Mouse (Mus musculus): ENCODE data around the gene Pcbd2. TPM values are rescaled to one million over a fixed set of nuclear protein-coding genes. Genes with fewer than 3 reads are reported as not detected.

Gene Pcbd2
- 16.5 and 19.7 TPM in 2 replicates for polyA plus RNA-seq (2014; fragmentation: Nextera tagmentation; extraction: Ambion mirVana)

GRCm38 (mm10) chr13:55727120-55727838, at the start of gene Pcbd2:
Gene Pcbd2, plus strand, starts transcription at chr13:55727368.
- Histone ChIP-seq H3K9me3 (replicated peaks; ENCODE audit: control insufficient read depth, low read length) (no peaks in the 10 kb centered on the region), H3K27me3 (replicated peaks; ENCODE audit: control insufficient read depth, insufficient read depth, low read length) (no peaks in the 10 kb centered on the region), H3K4me1 (ENCODE audit: control insufficient read depth, insufficient read depth, low read length) (peaks cover 4% of the 10 kb centered on the region; the same call in 1 of the 2 replicates), H3K36me3 (ENCODE audit: control insufficient read depth, insufficient read depth, low read length) (peaks cover 37% of the 10 kb centered on the region), H3K4me3 (ENCODE audit: low read depth, low read length) (peak within 1 kb of the TSS; percentile 53), H3K4me2 (ENCODE audit: low read length) (peak within 1 kb of the TSS; percentile 62), H3K27ac (ENCODE audit: low read depth, low read length) (peak within 1 kb of the TSS; percentile 95), H3K9ac (ENCODE audit: low read length) (peak within 1 kb of the TSS; percentile 68)
- WGBS = under 1% methylated on average over 67 of the region's 73 CpGs
- DNase-seq (ENCODE audit: low spot score) (peak; percentile 87), ATAC-seq (peak; percentile 93)

DNA sequence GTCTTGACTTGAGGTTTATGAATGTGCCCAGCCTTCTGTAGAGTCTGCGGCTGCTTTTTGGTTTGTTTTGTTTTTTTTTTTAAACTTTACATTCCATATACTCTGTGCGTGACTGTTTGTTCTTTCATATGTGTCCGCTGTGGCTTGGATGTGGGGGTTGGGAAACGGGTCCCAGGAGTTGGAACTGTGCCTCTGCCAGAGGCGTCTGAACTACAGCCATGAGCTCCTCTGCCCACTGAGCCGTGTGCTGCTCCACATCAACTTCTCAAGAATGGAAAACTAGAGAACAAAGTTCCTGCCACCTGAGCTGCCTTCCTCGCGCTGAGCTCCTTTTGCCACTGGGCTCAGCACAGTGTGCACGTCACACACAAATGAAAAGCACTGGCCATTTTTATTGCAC, 45.0 kb upstream of the Pcbd2 start:
- H3K4me1 ChIP-seq (ENCODE audit: control insufficient read depth, insufficient read depth, low read length) = no peaks in the 10 kb centered on the region
- no peaks in the 10 kb centered on the region for H3K9me3 ChIP-seq (replicated peaks; ENCODE audit: control insufficient read depth, low read length)
- WGBS = 81% methylated on average over 9 of the region's 9 CpGs
- no peak overlapping the region for H3K27ac ChIP-seq (ENCODE audit: low read depth, low read length)
- H3K4me2 ChIP-seq (ENCODE audit: low read length) = no peak overlapping the region
- H3K27me3 ChIP-seq (replicated peaks; ENCODE audit: control insufficient read depth, insufficient read depth, low read length) = no peaks in the 10 kb centered on the region
- no peak for DNase-seq (ENCODE audit: low spot score)
- H3K36me3 ChIP-seq (ENCODE audit: control insufficient read depth, insufficient read depth, low read length) = peaks cover 47% of the 10 kb centered on the region
- no peak overlapping the region for H3K9ac ChIP-seq (ENCODE audit: low read length)
- ATAC-seq = no peak
- no peak overlapping the region for H3K4me3 ChIP-seq (ENCODE audit: low read depth, low read length)

GRCm38 (mm10) chr13:55683581-55683980, 43.6 kb upstream of the Pcbd2 start:
- Histone ChIP-seq H3K9ac (ENCODE audit: low read length) (no peak overlapping the region), H3K36me3 (ENCODE audit: control insufficient read depth, insufficient read depth, low read length) (peaks cover 33% of the 10 kb centered on the region), H3K4me3 (ENCODE audit: low read depth, low read length) (no peak overlapping the region), H3K27ac (ENCODE audit: low read depth, low read length) (no peak overlapping the region), H3K4me2 (ENCODE audit: low read length) (no peak overlapping the region), H3K9me3 (replicated peaks; ENCODE audit: control insufficient read depth, low read length) (no peaks in the 10 kb centered on the region), H3K27me3 (replicated peaks; ENCODE audit: control insufficient read depth, insufficient read depth, low read length) (no peaks in the 10 kb centered on the region), H3K4me1 (ENCODE audit: control insufficient read depth, insufficient read depth, low read length) (no peaks in the 10 kb centered on the region)
- ATAC-seq = no peak
- no peak for DNase-seq (ENCODE audit: low spot score)
- 92% methylated on average over 3 of the region's 3 CpGs for WGBS

DNA sequence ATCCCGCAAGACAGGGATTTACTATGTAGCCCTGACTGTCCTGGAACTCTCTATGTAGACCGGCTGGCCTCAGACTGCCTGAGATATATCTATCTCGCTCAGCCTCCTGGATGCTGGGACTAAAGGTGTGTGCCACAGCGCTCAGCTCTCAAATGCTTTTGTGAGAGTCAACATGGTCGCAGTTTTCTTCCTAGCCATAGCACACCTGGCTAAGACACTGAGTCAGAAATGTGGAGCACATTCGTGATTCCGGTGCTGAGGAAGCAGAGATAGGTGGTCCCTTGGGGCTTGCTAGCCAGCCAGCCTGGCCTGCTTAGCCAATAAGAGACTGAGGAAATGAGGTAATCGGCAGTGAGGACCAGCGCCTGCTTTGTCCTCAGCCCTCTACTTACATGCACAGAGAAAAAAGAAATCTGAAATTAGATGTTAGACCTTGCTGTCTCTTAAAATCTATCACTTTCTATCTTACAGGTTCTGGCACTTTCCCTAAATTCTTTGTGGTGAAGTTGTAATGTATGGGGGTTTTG, 41.0 kb upstream of the Pcbd2 start:
- ATAC-seq (no peak), DNase-seq (ENCODE audit: low spot score) (peak; percentile 31)
- no peaks in the 10 kb centered on the region for H3K9me3 ChIP-seq (replicated peaks; ENCODE audit: control insufficient read depth, low read length)
- peaks cover 7% of the 10 kb centered on the region for H3K36me3 ChIP-seq (ENCODE audit: control insufficient read depth, insufficient read depth, low read length)
- no peaks in the 10 kb centered on the region for H3K27me3 ChIP-seq (replicated peaks; ENCODE audit: control insufficient read depth, insufficient read depth, low read length)
- no peak overlapping the region for H3K4me3 ChIP-seq (ENCODE audit: low read depth, low read length)
- no peak overlapping the region for H3K27ac ChIP-seq (ENCODE audit: low read depth, low read length)
- no peak overlapping the region for H3K4me2 ChIP-seq (ENCODE audit: low read length)
- WGBS = 80% methylated on average over 9 of the region's 9 CpGs
- no peak overlapping the region; the same call in 1 of the 2 replicates for H3K9ac ChIP-seq (ENCODE audit: low read length)
- no peaks in the 10 kb centered on the region for H3K4me1 ChIP-seq (ENCODE audit: control insufficient read depth, insufficient read depth, low read length)

GRCm38 (mm10) chr13:55687927-55688602, 39.1 kb upstream of the Pcbd2 start:
- WGBS = 20% methylated on average over 4 of the region's 4 CpGs
- no peaks in the 10 kb centered on the region for H3K9me3 ChIP-seq (replicated peaks; ENCODE audit: control insufficient read depth, low read length)
- no peaks in the 10 kb centered on the region for H3K4me1 ChIP-seq (ENCODE audit: control insufficient read depth, insufficient read depth, low read length)
- H3K9ac ChIP-seq (ENCODE audit: low read length) = no peak overlapping the region
- no peak for DNase-seq (ENCODE audit: low spot score)
- H3K4me2 ChIP-seq (ENCODE audit: low read length) = no peak overlapping the region
- no peaks in the 10 kb centered on the region for H3K36me3 ChIP-seq (ENCODE audit: control insufficient read depth, insufficient read depth, low read length)
- no peak overlapping the region for H3K27ac ChIP-seq (ENCODE audit: low read depth, low read length)
- ATAC-seq = no peak
- H3K27me3 ChIP-seq (replicated peaks; ENCODE audit: control insufficient read depth, insufficient read depth, low read length) = no peaks in the 10 kb centered on the region
- H3K4me3 ChIP-seq (ENCODE audit: low read depth, low read length) = no peak overlapping the region

GRCm38 (mm10) chr13:55692535-55693242, 34.5 kb upstream of the Pcbd2 start, which contains the start of gene B230219D22Rik:
Gene B230219D22Rik, plus strand, starts transcription at chr13:55693124.
- no peaks in the 10 kb centered on the region for H3K36me3 ChIP-seq (ENCODE audit: control insufficient read depth, insufficient read depth, low read length)
- peaks cover 15% of the 10 kb centered on the region for H3K4me1 ChIP-seq (ENCODE audit: control insufficient read depth, insufficient read depth, low read length)
- ATAC-seq (peak; percentile 99), DNase-seq (ENCODE audit: low spot score) (peak; percentile 96)
- H3K27ac ChIP-seq (ENCODE audit: low read depth, low read length) = peak within 1 kb of the TSS; percentile 97
- peak within 1 kb of the TSS; percentile 98 for H3K4me3 ChIP-seq (ENCODE audit: low read depth, low read length)
- H3K27me3 ChIP-seq (replicated peaks; ENCODE audit: control insufficient read depth, insufficient read depth, low read length) = no peaks in the 10 kb centered on the region
- peak within 1 kb of the TSS; percentile 59 for H3K4me2 ChIP-seq (ENCODE audit: low read length)
- peak within 1 kb of the TSS; percentile 99 for H3K9ac ChIP-seq (ENCODE audit: low read length)
- WGBS = 3% methylated on average over 45 of the region's 51 CpGs
- H3K9me3 ChIP-seq (replicated peaks; ENCODE audit: control insufficient read depth, low read length) = no peaks in the 10 kb centered on the region

DNA sequence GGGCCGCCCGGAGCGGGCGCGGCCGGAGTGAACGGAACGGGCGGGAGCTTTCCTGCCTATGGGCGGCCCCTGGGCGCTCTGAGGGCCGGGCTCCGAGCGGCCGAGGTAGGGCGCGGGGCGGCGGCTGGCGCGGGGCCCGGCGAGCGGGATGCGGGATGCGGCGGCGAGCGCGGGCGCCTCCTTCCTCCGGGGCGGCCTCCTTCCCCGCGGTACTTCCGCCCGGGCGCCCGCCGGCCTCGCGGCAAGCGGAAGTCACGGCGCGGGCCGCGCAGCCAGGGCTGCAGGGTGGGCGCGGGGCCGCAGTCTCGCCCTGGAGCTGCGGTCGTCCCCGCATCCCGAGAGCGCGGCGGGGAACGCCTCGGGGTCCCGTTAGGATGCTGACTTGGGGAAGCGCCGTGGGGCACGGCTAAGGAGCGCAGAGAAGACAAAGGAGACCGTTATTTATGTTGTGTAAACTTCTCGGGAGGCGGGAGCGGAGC, 33.9 kb upstream of the Pcbd2 start:
- no peaks in the 10 kb centered on the region for H3K27me3 ChIP-seq (replicated peaks; ENCODE audit: control insufficient read depth, insufficient read depth, low read length)
- 0 out of 2 replicates have a peak, but pooled peaks cover under 1% of the 10 kb centered on the region for H3K36me3 ChIP-seq (ENCODE audit: control insufficient read depth, insufficient read depth, low read length)
- DNase-seq (ENCODE audit: low spot score) = no peak
- H3K4me1 ChIP-seq (ENCODE audit: control insufficient read depth, insufficient read depth, low read length) = peaks cover 15% of the 10 kb centered on the region
- H3K4me3 ChIP-seq (ENCODE audit: low read depth, low read length) = peak overlapping the region; percentile 98
- peak; percentile 70 for ATAC-seq
- WGBS = under 1% methylated on average over 51 of the region's 70 CpGs
- peak overlapping the region; percentile 59 for H3K4me2 ChIP-seq (ENCODE audit: low read length)
- H3K9ac ChIP-seq (ENCODE audit: low read length) = peak overlapping the region; percentile 99
- peak overlapping the region; percentile 97 for H3K27ac ChIP-seq (ENCODE audit: low read depth, low read length)
- H3K9me3 ChIP-seq (replicated peaks; ENCODE audit: control insufficient read depth, low read length) = no peaks in the 10 kb centered on the region

DNA sequence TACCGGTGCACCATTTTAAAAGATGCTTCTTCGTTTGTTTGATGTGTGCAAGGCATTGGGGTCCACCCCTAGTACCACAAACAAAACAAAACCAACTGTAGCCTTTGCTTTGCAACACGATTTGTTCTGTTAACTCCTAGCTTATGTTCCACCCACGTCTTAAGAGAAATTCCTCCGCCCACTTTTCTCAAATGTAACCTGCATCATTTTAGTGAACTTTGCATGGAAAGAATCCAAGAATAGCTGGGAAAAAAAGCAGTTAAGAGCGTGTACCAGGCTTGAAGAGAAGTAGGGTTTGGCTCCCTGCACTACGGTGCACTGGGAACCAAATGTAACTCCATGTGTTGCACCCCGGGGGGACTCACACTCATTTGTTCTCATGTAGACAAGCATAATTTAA, 33.1 kb upstream of the Pcbd2 start:
- no peak for ATAC-seq
- H3K36me3 ChIP-seq (ENCODE audit: control insufficient read depth, insufficient read depth, low read length) = peaks cover 9% of the 10 kb centered on the region; the same call in 1 of the 2 replicates
- peak overlapping the region; percentile 98 for H3K4me3 ChIP-seq (ENCODE audit: low read depth, low read length)
- no peak overlapping the region for H3K27ac ChIP-seq (ENCODE audit: low read depth, low read length)
- H3K4me2 ChIP-seq (ENCODE audit: low read length) = peak overlapping the region; percentile 59
- peaks cover 15% of the 10 kb centered on the region for H3K4me1 ChIP-seq (ENCODE audit: control insufficient read depth, insufficient read depth, low read length)
- peak overlapping the region; percentile 99 for H3K9ac ChIP-seq (ENCODE audit: low read length)
- no peak for DNase-seq (ENCODE audit: low spot score)
- WGBS = 17% methylated on average over 8 of the region's 8 CpGs
- no peaks in the 10 kb centered on the region for H3K27me3 ChIP-seq (replicated peaks; ENCODE audit: control insufficient read depth, insufficient read depth, low read length)
- H3K9me3 ChIP-seq (replicated peaks; ENCODE audit: control insufficient read depth, low read length) = no peaks in the 10 kb centered on the region
